Mouse (Mus musculus) thymus, postnatal 0 days (tissue): ENCODE measurements around the gene Kif7. TPM values are rescaled to one million over a fixed set of nuclear protein-coding genes. Genes with fewer than 3 reads are reported as not detected.

Source experiments
- DNase-seq: peaks from one replicate; pipeline ENCODE4 v3.0.0-alpha.2; 2015; ENCODE audit warnings: low spot score
- polyA plus RNA-seq: library from polyadenylated mRNA; unstranded; fragments of >200 nt; fragmentation: Nextera tagmentation; extraction: Ambion mirVana; gene quantifications from 2 replicates; pipeline ENCODE4 v1.2.1, GENCODE M21; 2015

Gene Kif7
- polyA plus RNA-seq, 1 experiment from 2014 or later, result 2.5 TPM

GRCm38 (mm10) chr7:79727091-79727490 lies 11.6 kb upstream of the Kif7 start:
- peak; percentile 56 for DNase-seq

- peak; percentile 80 for DNase-seq
Measured at GRCm38 (mm10) chr7:79721386-79721977, 6.0 kb upstream of the Kif7 start.

GRCm38 (mm10) chr7:79710831-79711230 lies 4.7 kb downstream of the Kif7 start:
- no peak for DNase-seq

- peak; percentile 52 for DNase-seq
Measured at GRCm38 (mm10) chr7:79710130-79710607, 5.4 kb downstream of the Kif7 start.

- DNase-seq, result no peak
Measured at GRCm38 (mm10) chr7:79705210-79705609, 10.3 kb downstream of the Kif7 start.

- DNase-seq, result no peak
Measured at GRCm38 (mm10) chr7:79702755-79703154, 12.8 kb downstream of the Kif7 start.

GRCm38 (mm10) chr7:79696495-79696894 lies 19.0 kb downstream of the Kif7 start:
- no peak for DNase-seq

GRCm38 (mm10) chr7:79680231-79680630 lies 35.3 kb downstream of the Kif7 start:
- DNase-seq, result no peak

- DNase-seq, result no peak
Measured at GRCm38 (mm10) chr7:79679186-79679585, 36.3 kb downstream of the Kif7 start.

GRCm38 (mm10) chr7:79670900-79671604 lies 44.5 kb downstream of the Kif7 start:
- DNase-seq, result no peak

GRCm38 (mm10) chr7:79666690-79667089 lies 48.8 kb downstream of the Kif7 start:
- DNase-seq, result no peak

- no peak for DNase-seq
Measured at GRCm38 (mm10) chr7:79661253-79661890, 54.1 kb downstream of the Kif7 start.

- DNase-seq, result peak; percentile 16
Measured at GRCm38 (mm10) chr7:79660291-79661150, 55.0 kb downstream of the Kif7 start.

GRCm38 (mm10) chr7:79659578-79660290 lies 55.8 kb downstream of the Kif7 start, which contains the start of gene Ticrr:
TSS of gene Ticrr (plus strand) at chr7:79660196.
- peak; percentile 98 for DNase-seq

GRCm38 (mm10) chr7:79654586-79654985 lies 60.9 kb downstream of the Kif7 start:
- DNase-seq, result no peak

GRCm38 (mm10) chr7:79654185-79654584 lies 61.3 kb downstream of the Kif7 start:
- DNase-seq, result no peak

GRCm38 (mm10) chr7:79649005-79649404 lies 66.5 kb downstream of the Kif7 start:
- peak; percentile 47 for DNase-seq
